Mouse (Mus musculus): ENCODE data around the gene Coil. TPM values are rescaled to one million over a fixed set of nuclear protein-coding genes. Genes with fewer than 3 reads are reported as not detected.

Gene Coil
- 11.5 and 14.3 TPM in 2 replicates for polyA plus RNA-seq (2012)

- TF ChIP-seq GATA1 (IDR thresholded peaks at IDR 0.05; ENCODE audit: low read length), result no peak
Observed at GRCm38 (mm10) chr11:88970202-88970732, at the start of gene Coil. Gene Coil (plus strand): TSS chr11:88970252.

GRCm38 (mm10) chr11:88926566-88926965 is 43.5 kb upstream of the Coil start:
- TF ChIP-seq GATA1 (IDR thresholded peaks at IDR 0.05; ENCODE audit: low read length), result no peak

- no peak for TF ChIP-seq GATA1 (IDR thresholded peaks at IDR 0.05; ENCODE audit: low read length)
Observed at GRCm38 (mm10) chr11:88931692-88932530, 38.1 kb upstream of the Coil start.

- TF ChIP-seq GATA1 (IDR thresholded peaks at IDR 0.05; ENCODE audit: low read length), result no peak
Observed at GRCm38 (mm10) chr11:88933030-88933429, 37.0 kb upstream of the Coil start.

- TF ChIP-seq GATA1 (IDR thresholded peaks at IDR 0.05; ENCODE audit: low read length), result no peak
Observed at GRCm38 (mm10) chr11:88934089-88935000, 35.7 kb upstream of the Coil start.

- no peak for TF ChIP-seq GATA1 (IDR thresholded peaks at IDR 0.05; ENCODE audit: low read length)
Observed at GRCm38 (mm10) chr11:88937886-88938285, 32.2 kb upstream of the Coil start.

- no peak for TF ChIP-seq GATA1 (IDR thresholded peaks at IDR 0.05; ENCODE audit: low read length)
Observed at GRCm38 (mm10) chr11:88938770-88939169, 31.3 kb upstream of the Coil start.

GRCm38 (mm10) chr11:88939634-88940033 is 30.4 kb upstream of the Coil start:
- no peak for TF ChIP-seq GATA1 (IDR thresholded peaks at IDR 0.05; ENCODE audit: low read length)

GRCm38 (mm10) chr11:88941489-88941888 is 28.6 kb upstream of the Coil start:
- no peak for TF ChIP-seq GATA1 (IDR thresholded peaks at IDR 0.05; ENCODE audit: low read length)

GRCm38 (mm10) chr11:88945971-88946585 is 24.0 kb upstream of the Coil start:
- TF ChIP-seq GATA1 (IDR thresholded peaks at IDR 0.05; ENCODE audit: low read length), result no peak

GRCm38 (mm10) chr11:88948896-88949295 is 21.2 kb upstream of the Coil start:
- no peak for TF ChIP-seq GATA1 (IDR thresholded peaks at IDR 0.05; ENCODE audit: low read length)

GRCm38 (mm10) chr11:88949802-88950639 is 20.0 kb upstream of the Coil start:
- no peak for TF ChIP-seq GATA1 (IDR thresholded peaks at IDR 0.05; ENCODE audit: low read length)

GRCm38 (mm10) chr11:88950640-88951250 is 19.3 kb upstream of the Coil start:
- TF ChIP-seq GATA1 (IDR thresholded peaks at IDR 0.05; ENCODE audit: low read length), result no peak

GRCm38 (mm10) chr11:88951576-88951975 is 18.5 kb upstream of the Coil start:
- TF ChIP-seq GATA1 (IDR thresholded peaks at IDR 0.05; ENCODE audit: low read length), result no peak

All from G1E-ER4 (cell line).